Mouse (Mus musculus) hindbrain, embryonic 15.5 days (tissue): Measurements from ENCODE around the gene Defb45. TPM values are rescaled to one million over a fixed set of nuclear protein-coding genes. Genes with fewer than 3 reads are reported as not detected.

Experiments used
- ATAC-seq: fragments of 200-750 bp; cut with Nextera tagmentation; 2 replicates; pipeline ENCODE4 v1.8.0; 2017; ENCODE audit warnings: low read depth, moderate number of reproducible peaks, moderate TSS enrichment; ENCODE audit not compliant: low FRiP score
- H3K27ac ChIP-seq: fragments of 300-500 bp; sonication (generic); replicated peaks from 2 replicates; pipeline ENCODE4 v1.5.1; 2015; ENCODE audit warnings: mild to moderate bottlenecking, inconsistent platforms
- H3K27me3 ChIP-seq: fragments of 300-500 bp; sonication (generic); 2 replicates; pipeline ENCODE4 v1.6.1; 2015; ENCODE audit warnings: control low read depth, inconsistent platforms
- H3K36me3 ChIP-seq: fragments of 300-500 bp; sonication (generic); 2 replicates; pipeline ENCODE4 v1.6.1; 2015; ENCODE audit warnings: control low read depth, inconsistent platforms
- H3K4me1 ChIP-seq: fragments of 300-500 bp; sonication (generic); replicated peaks from 2 replicates; pipeline ENCODE4 v1.6.1; 2015; ENCODE audit warnings: control low read depth, inconsistent platforms
- H3K4me2 ChIP-seq: fragments of 300-500 bp; sonication (generic); 2 replicates; pipeline ENCODE4 v1.6.1; 2015; ENCODE audit warnings: moderate library complexity, mild to moderate bottlenecking, inconsistent platforms
- H3K4me3 ChIP-seq: fragments of 300-500 bp; sonication (generic); 2 replicates; pipeline ENCODE4 v1.5.1; 2015; ENCODE audit warnings: mild to moderate bottlenecking, inconsistent platforms
- H3K9ac ChIP-seq: fragments of 300-500 bp; sonication (generic); 2 replicates; pipeline ENCODE4 v1.6.1; 2015; ENCODE audit warnings: inconsistent platforms
- H3K9me3 ChIP-seq: fragments of 300-500 bp; sonication (generic); 2 replicates; pipeline ENCODE4 v1.6.1; 2016; ENCODE audit warnings: control low read depth, inconsistent platforms
- WGBS: fragments of 180-500 bp; shearing (Covaris S2); methylation state at CpG from one replicate; pipeline ENCODE4 v1.1.7; 2015; 5-methylcytosine and 5-hydroxymethylcytosine counted together
- polyA plus RNA-seq: library from polyadenylated mRNA; unstranded; fragments of >200 nt; fragmentation: Nextera tagmentation; extraction: Ambion mirVana; gene quantifications from 2 replicates; pipeline ENCODE4 v1.2.1, GENCODE M21; 2015

Gene Defb45
- polyA plus RNA-seq, 1 experiment from 2014 or later: not detected

GRCm38 (mm10) chr2:152626774-152627591 lies 27.8 kb upstream of the Defb45 start, which contains the start of gene Rem1:
Rem1 (plus strand) TSS chr2:152626951.
- peaks cover 15% of the 10 kb centered on the region for H3K4me1 ChIP-seq
- ATAC-seq: no peak
- H3K9ac ChIP-seq: 0 out of 2 replicates have a peak within 1 kb of the TSS, but pooled peaks have one; percentile 13
- H3K9me3 ChIP-seq: no peaks in the 10 kb centered on the region
- peak within 1 kb of the TSS; percentile 32 for H3K4me3 ChIP-seq
- no peak within 1 kb of the TSS for H3K27ac ChIP-seq
- H3K36me3 ChIP-seq: no peaks in the 10 kb centered on the region
- peaks cover 28% of the 10 kb centered on the region for H3K27me3 ChIP-seq
- WGBS: 2% methylated on average over 46 of the region's 59 CpGs
- H3K4me2 ChIP-seq: peak within 1 kb of the TSS; percentile 63

GRCm38 (mm10) chr2:152625256-152625655 lies 26.1 kb upstream of the Defb45 start:
- ATAC-seq: no peak

DNA sequence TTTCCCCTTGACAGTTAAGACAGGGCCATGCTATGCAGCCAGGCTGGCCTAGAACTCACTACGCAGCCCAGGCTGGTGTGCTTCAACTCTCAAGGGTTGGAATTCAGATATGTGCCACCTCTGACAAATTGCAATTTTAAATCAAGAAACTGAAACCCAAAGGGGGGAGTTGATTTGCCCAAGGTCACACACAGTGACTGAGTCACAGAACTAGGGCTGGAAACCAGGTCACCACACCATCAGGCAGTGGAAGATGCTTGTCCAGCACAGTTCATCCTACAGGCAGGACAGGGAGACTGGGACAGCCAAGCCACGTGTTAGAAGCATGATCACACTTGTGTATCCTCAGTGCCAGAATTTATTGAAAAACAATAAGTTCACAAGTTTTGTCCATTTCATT lies 25.4 kb upstream of the Defb45 start:
- ATAC-seq: no peak
- Histone ChIP-seq H3K27ac (no peak overlapping the region), H3K27me3 (peaks cover 28% of the 10 kb centered on the region), H3K36me3 (no peaks in the 10 kb centered on the region), H3K4me1 (peaks cover 15% of the 10 kb centered on the region), H3K9ac (no peak overlapping the region), H3K4me2 (no peak overlapping the region), H3K4me3 (no peak overlapping the region), H3K9me3 (no peaks in the 10 kb centered on the region)
- 93% methylated on average over 2 of the region's 2 CpGs for WGBS

More at GRCm38 (mm10) chr2:152625256-152625655, 26.1 kb upstream of the Defb45 start:
- peaks cover 15% of the 10 kb centered on the region for H3K4me1 ChIP-seq
- H3K27ac ChIP-seq: no peak overlapping the region
- no peak overlapping the region for H3K9ac ChIP-seq
- no peak overlapping the region for H3K4me2 ChIP-seq
- 0% methylated on average over 1 of the region's 1 CpGs for WGBS
- H3K9me3 ChIP-seq: no peaks in the 10 kb centered on the region
- peaks cover 28% of the 10 kb centered on the region for H3K27me3 ChIP-seq
- H3K36me3 ChIP-seq: no peaks in the 10 kb centered on the region
- H3K4me3 ChIP-seq: no peak overlapping the region

GRCm38 (mm10) chr2:152622953-152623352 lies 23.8 kb upstream of the Defb45 start, which contains the start of gene Defb25:
Defb25 (minus strand) TSS chr2:152623053.
- 84% methylated on average over 7 of the region's 7 CpGs for WGBS
- no peaks in the 10 kb centered on the region for H3K9me3 ChIP-seq
- peaks cover 15% of the 10 kb centered on the region for H3K4me1 ChIP-seq
- H3K27ac ChIP-seq: no peak within 1 kb of the TSS
- H3K4me2 ChIP-seq: no peak within 1 kb of the TSS
- no peak for ATAC-seq
- no peak within 1 kb of the TSS for H3K9ac ChIP-seq
- no peaks in the 10 kb centered on the region for H3K36me3 ChIP-seq
- H3K4me3 ChIP-seq: no peak within 1 kb of the TSS
- H3K27me3 ChIP-seq: peaks cover 16% of the 10 kb centered on the region

DNA sequence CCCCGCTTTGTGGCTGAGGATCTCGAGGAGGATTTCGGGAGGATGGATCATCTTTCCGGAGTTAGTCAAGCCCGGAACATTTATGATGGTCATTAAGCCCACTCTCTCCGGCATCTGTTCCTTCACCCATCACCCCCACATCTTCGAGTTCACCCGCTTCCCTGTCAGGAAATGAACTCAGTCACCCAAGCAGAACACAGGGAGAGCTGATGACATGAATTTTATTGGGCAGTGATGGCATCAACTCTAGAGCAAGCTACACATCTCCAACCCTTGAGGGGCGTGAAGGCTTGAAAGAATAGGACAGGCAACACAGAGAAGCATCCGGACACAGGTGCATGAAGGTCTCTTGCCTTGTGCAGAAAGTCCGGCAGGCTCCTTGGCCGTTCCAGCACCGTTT lies 23.0 kb upstream of the Defb45 start:
- Histone ChIP-seq H3K27ac (no peak overlapping the region), H3K9ac (no peak overlapping the region), H3K9me3 (no peaks in the 10 kb centered on the region), H3K36me3 (no peaks in the 10 kb centered on the region), H3K4me3 (no peak overlapping the region), H3K27me3 (peaks cover 15% of the 10 kb centered on the region), H3K4me2 (no peak overlapping the region), H3K4me1 (peaks cover 12% of the 10 kb centered on the region)
- ATAC-seq: no peak
- 90% methylated on average over 13 of the region's 13 CpGs for WGBS

GRCm38 (mm10) chr2:152620367-152621134 lies 21.4 kb upstream of the Defb45 start:
- H3K27me3 ChIP-seq: no peaks in the 10 kb centered on the region; the same call in 1 of the 2 replicates
- H3K4me3 ChIP-seq: no peak overlapping the region
- no peak overlapping the region for H3K27ac ChIP-seq
- WGBS: 82% methylated on average over 9 of the region's 9 CpGs
- no peaks in the 10 kb centered on the region for H3K9me3 ChIP-seq
- H3K36me3 ChIP-seq: no peaks in the 10 kb centered on the region
- no peak for ATAC-seq
- H3K4me1 ChIP-seq: peaks cover 5% of the 10 kb centered on the region
- H3K9ac ChIP-seq: no peak overlapping the region
- H3K4me2 ChIP-seq: no peak overlapping the region

DNA sequence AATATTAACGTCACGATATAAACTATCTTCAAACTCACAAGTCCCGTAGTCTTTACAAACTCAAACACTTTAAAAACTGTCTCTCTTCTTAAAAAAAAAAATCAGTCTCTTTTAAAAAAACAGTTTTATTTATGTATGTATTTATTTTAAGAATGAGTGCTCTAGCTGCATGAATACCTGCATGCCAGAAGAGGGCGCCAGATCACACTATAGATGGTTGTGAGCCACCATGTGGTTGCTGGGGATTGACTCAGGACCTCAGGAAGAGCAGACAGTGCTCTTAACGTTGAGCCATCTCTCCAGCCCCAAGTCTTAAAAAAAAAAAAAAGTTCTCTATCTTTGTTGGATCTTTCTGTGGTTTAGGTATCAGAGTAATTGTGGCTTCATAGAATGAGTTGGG lies 18.2 kb upstream of the Defb45 start:
- ATAC-seq: no peak
- H3K27ac ChIP-seq: no peak overlapping the region
- H3K9me3 ChIP-seq: no peaks in the 10 kb centered on the region
- WGBS: 66% methylated on average over 5 of the region's 5 CpGs
- no peaks in the 10 kb centered on the region for H3K36me3 ChIP-seq
- no peaks in the 10 kb centered on the region for H3K4me1 ChIP-seq
- H3K27me3 ChIP-seq: no peaks in the 10 kb centered on the region
- H3K4me3 ChIP-seq: no peak overlapping the region
- H3K4me2 ChIP-seq: no peak overlapping the region
- no peak overlapping the region for H3K9ac ChIP-seq

DNA sequence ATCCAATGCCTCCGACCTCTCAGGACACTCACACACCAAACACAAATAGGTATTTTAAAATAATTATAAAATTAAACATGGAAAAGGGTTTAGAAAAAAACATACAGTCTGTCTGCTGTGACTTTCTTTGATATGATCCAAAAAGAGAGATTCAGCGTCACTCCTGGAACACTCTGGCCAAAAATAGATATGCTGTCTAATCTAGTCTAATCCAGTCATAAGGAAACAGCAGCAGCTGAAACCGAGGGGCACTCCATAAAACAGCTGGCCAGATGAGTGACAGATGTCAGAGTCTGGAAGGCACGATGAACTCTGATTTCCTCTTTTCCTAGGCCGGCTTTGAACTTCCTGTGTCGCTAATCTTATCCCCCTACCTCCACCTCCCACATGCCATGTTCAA lies 17.3 kb upstream of the Defb45 start:
- H3K9ac ChIP-seq: no peak overlapping the region
- no peak overlapping the region for H3K27ac ChIP-seq
- H3K9me3 ChIP-seq: no peaks in the 10 kb centered on the region
- no peak overlapping the region for H3K4me3 ChIP-seq
- no peak overlapping the region for H3K4me2 ChIP-seq
- ATAC-seq: no peak
- 83% methylated on average over 6 of the region's 6 CpGs for WGBS
- H3K27me3 ChIP-seq: no peaks in the 10 kb centered on the region
- H3K4me1 ChIP-seq: no peaks in the 10 kb centered on the region
- H3K36me3 ChIP-seq: no peaks in the 10 kb centered on the region

DNA sequence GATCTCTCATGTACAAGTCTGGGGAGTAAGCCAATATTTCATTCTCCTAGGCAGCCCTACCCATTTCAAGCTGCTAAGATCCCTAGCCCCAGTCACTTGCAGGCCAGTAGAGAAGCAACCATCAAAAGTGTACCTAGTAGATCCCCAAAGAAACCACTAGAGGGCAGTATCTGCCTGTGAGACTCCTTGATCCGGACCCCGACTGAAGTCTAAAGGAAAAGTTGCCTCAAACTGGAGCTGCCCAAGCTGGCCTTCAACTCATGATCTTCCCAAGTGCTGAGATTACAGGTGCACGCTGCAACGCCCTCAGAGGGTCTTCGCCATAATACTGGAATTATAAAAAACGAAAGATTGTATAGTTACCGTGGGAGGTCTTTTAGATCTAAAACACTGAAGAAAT lies 16.4 kb upstream of the Defb45 start:
- Histone ChIP-seq H3K27me3 (no peaks in the 10 kb centered on the region), H3K9ac (no peak overlapping the region), H3K27ac (no peak overlapping the region), H3K4me3 (no peak overlapping the region), H3K9me3 (no peaks in the 10 kb centered on the region), H3K36me3 (no peaks in the 10 kb centered on the region), H3K4me1 (no peaks in the 10 kb centered on the region), H3K4me2 (no peak overlapping the region)
- 10% methylated on average over 7 of the region's 7 CpGs for WGBS
- ATAC-seq: peak; percentile 45; the same call in 1 of the 2 replicates

- no peaks in the 10 kb centered on the region for H3K27me3 ChIP-seq
- no peaks in the 10 kb centered on the region for H3K9me3 ChIP-seq
- no peak overlapping the region for H3K4me3 ChIP-seq
- H3K27ac ChIP-seq: no peak overlapping the region
- no peak overlapping the region for H3K9ac ChIP-seq
- ATAC-seq: no peak
- no peak overlapping the region for H3K4me2 ChIP-seq
- WGBS: 37% methylated on average over 8 of the region's 8 CpGs
- H3K36me3 ChIP-seq: no peaks in the 10 kb centered on the region
- no peaks in the 10 kb centered on the region for H3K4me1 ChIP-seq
These were observed 13.0 kb upstream of the Defb45 start for GRCm38 (mm10) chr2:152612193-152612592.

DNA sequence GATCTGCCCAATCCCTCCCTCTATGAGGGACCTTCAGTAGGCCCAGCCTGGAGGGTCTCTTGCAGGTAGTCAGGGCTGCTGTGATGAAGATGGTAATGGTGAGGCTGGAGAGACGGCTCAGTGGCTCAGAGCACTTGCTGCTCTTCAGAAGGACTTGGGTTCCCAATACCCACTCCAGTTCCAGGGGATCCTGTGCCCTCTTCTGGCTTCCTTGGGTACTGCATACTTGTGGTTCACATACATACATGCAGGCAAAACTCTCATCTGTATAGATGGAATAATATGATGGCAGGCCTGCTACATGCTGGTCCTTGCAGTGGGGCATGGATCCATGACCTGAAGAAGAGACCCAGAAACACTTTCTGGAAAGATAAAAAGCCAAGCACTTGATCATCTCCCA lies 9.5 kb upstream of the Defb45 start:
- H3K9me3 ChIP-seq: no peaks in the 10 kb centered on the region
- no peaks in the 10 kb centered on the region for H3K27me3 ChIP-seq
- ATAC-seq: no peak
- no peaks in the 10 kb centered on the region for H3K36me3 ChIP-seq
- H3K9ac ChIP-seq: no peak overlapping the region
- no peaks in the 10 kb centered on the region for H3K4me1 ChIP-seq
- 94% methylated on average over 1 of the region's 1 CpGs for WGBS
- H3K27ac ChIP-seq: no peak overlapping the region
- no peak overlapping the region for H3K4me3 ChIP-seq
- H3K4me2 ChIP-seq: no peak overlapping the region

DNA sequence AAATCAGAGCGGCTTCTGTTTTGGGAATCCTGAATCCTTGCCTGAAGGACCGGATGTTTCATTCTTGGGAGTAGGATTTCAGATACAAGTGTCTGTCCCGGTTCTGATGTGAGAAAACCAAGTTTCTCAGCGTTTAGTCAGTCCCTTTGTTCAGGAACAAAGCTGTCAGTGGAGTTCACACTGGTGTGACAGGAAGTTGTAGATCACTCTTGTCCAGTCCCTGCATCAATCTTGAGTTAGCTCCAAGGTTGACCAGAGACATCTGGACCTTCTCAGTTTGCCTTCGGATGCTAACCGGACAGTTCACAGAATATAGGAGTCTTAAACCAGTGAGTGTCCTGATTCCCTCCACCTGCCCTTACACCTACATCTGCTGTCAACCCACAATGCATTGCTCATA lies 8.5 kb upstream of the Defb45 start:
- WGBS: 72% methylated on average over 6 of the region's 6 CpGs
- ATAC-seq: no peak
- no peak overlapping the region for H3K9ac ChIP-seq

More for the DNA sequence above, 8.5 kb upstream of the Defb45 start:
- no peaks in the 10 kb centered on the region for H3K36me3 ChIP-seq
- H3K4me2 ChIP-seq: no peak overlapping the region
- H3K4me3 ChIP-seq: no peak overlapping the region
- H3K27ac ChIP-seq: no peak overlapping the region
- H3K9me3 ChIP-seq: no peaks in the 10 kb centered on the region
- H3K4me1 ChIP-seq: no peaks in the 10 kb centered on the region
- H3K27me3 ChIP-seq: no peaks in the 10 kb centered on the region
